Mouse (Mus musculus) activated CD4-positive, CD25-positive, alpha-beta regulatory T cell, adult 4 months (primary cell): ENCODE data around the gene Cyb5rl. TPM values are rescaled to one million over a fixed set of nuclear protein-coding genes. Genes with fewer than 3 reads are reported as not detected.
"Not testable (repeated sequence)": the region's sequence is repeated elsewhere in the genome, so short reads cannot be mapped to it uniquely, and the experiment has no call there.

Experiments used
- ATAC-seq: one replicate; pipeline ENCODE4 v1.8.0; 2017
- polyA plus RNA-seq, 2 experiments: library from polyadenylated mRNA; unstranded; fragments of 100-300 nt; shearing (Covaris generic); gene quantifications; one replicate each; pipeline ENCODE4 v1.2.1; 2017

Gene Cyb5rl
- polyA plus RNA-seq, 2 experiments from 2014 or later, result 6.1 to 8.5 TPM

DNA sequence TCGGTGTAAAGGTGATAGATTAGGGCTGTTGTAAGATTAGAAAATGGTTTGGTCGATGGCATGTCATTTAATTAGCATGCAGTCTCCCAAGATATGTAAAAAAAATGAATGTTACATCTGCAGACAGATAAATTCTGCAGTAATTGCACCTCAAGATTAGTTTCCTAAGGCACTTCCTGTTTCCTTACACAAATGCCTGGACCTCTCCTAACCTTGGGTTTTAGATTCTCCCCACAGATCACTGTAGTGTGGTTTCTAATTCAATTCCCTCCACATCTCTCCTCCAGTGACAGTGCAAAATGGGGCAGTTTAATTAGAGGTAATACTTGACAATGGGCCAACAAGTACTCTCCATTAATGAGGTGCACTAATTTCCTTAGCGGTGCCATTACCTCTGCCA is 3.6 kb upstream of the Cyb5rl start:
- ATAC-seq, result no peak

DNA sequence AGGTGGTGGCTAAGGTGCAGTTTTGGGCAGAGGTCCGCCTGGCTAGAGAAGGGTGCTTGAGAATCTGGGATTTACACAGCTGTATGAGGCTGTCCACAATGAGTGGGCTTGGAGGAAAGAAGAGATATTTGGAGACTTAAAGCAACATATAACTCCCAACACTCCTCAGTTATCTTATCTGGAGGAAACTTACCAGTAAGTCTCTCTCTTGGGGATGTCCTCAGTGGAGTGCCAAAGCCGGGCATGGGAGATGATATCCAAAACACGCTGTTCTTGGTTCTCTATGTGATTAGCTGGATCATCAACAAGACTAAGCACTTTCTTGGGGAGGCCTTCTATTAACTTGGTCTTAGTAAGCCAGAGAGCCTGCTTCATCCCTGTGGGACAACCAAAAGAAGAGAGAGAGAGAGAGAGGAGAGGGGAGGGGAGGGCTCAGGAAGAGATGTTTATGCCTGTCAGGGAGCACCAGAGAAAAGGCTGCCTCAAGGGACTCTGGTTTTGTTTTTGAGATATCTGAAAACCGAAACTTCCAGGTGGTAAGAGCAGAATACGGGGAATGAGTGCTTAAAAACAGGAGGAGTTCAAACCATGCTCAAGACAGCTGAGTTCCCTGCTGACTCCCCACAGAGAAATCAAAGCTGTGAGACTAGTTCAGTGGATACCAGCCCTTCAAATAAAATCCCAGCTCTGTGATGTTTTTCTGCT is 2.2 kb upstream of the Cyb5rl start:
- no peak for ATAC-seq

DNA sequence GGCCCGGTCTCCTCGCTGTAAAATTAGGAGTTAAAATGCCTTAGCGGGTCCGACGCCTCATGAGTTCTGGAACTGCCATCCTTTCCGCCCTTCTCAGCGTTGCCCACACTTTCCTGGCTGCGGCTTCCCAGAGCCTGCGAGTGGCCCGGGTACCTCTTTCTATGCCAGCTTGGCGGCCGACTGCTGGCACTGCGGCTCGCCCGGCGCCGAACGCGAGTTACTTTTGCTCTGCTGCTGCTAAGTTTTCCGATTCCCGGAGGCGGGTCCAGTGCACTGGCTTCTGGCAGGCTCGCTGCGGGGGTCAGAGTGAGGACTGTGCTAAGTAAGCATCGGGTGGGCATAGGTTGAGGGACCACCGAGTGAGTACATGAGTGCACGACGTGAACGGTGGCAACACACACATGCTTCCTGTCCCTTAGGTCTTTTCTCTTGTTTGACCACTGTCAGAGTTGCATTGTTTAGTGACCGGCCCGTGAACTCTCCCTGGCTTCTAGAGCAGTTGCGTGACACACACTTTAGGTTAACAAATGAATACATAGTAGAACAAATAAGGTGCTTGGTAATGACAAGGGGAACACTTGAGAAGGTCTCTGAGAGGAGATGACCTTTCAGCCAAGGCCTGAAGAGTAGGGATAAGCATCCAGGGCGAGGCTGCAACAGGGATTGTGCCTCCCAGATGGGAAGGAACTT is 508 bp downstream of the Cyb5rl start:
- ATAC-seq, result peak; percentile 11

DNA sequence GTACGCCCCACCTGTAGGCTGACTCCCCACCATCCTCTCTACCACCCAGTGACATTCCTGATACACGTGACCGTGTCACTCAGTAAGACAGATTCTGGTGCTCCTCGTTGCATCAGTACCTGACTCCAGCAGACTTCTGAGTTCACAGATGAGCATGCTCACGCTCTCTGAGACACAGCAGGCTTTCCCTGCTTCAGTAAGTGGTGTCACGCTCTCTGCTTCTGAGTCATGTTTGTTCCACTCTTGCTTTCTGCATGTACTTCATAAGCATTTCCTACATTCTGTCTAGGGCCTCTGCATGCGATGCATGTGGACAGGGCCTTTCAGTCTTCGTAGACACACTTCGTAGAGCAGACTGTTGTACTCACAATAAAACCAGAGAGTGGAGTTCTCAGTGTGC is 5.6 kb downstream of the Cyb5rl start:
- ATAC-seq, result no peak

DNA sequence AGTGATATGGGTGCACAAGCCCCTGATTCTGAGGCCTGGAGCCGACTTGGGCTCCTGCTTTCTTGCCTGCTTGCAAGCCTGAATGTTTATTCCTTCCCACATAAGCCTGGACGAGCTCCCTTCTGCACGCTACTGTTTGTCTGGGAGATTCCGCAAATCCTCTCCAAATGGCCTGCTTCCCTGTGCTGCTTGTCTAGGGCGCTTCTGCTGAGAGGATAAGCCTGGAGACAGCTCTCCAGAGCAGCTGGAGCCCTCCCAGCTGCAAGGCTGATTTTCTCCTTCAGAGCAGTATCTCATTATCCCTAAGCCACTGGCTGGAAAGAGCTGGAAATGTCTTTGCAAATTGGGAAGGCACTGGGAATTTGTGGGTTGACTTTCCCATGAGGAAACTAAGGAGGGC is 8.7 kb downstream of the Cyb5rl start:
- ATAC-seq, result no peak

DNA sequence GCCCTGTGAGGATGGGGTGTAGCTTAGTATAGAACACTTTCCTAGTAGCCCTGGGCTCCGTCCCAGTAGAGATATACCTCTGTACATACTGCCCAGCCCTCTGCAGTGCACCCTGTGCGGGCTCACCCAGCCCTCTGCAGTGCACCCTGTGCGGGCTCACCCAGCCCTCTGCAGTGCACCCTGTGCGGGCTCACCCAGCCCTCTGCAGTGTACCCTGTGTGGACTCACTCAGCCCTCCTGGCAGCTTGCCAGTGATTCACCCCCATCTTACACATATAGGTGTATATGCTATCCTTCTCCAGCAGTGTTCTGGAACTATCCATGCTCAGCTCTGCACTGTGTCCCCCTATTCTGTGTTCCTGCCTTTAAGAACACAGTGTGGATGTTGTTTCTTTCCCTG is 12.1 kb downstream of the Cyb5rl start:
- ATAC-seq, result no peak

DNA sequence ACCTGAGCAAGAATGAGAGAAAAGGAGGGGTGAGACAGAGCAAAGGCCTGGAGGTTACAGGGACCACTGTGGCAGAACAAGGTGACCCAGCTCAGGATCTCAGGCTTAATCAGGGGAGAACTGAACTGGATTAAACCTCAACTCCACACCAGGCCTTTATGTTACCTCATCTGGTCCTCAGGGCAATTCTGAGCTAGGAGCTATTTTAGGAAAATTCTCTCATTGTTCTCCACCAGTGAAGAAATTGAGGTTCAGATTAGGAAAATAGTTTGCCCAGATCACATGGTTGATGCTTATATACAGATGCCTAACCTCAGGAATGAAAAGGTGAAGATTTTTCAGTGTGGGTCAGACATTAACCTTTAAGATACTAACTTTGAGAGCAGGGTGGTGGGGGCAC is 12.9 kb downstream of the Cyb5rl start:
- no peak for ATAC-seq

DNA sequence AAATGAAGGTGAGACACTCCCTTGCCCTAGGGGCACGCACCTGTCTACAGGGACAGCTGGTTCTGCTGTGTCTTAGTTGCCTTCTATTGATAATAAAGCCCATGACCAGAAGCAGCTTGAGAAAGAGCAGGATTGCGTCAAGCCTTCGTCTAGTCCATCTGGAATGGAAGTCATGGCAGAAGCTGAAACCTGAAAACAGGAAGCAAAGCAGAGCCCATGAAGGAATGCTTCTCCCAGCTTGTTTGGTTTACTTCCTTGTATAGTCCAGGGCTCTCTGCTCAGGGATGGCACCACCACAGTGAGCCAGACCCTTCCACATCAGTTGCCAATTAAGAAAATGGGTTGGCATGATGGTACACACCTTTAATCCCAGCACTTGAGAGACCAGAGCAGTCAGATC is 15.4 kb downstream of the Cyb5rl start:
- no peak for ATAC-seq

DNA sequence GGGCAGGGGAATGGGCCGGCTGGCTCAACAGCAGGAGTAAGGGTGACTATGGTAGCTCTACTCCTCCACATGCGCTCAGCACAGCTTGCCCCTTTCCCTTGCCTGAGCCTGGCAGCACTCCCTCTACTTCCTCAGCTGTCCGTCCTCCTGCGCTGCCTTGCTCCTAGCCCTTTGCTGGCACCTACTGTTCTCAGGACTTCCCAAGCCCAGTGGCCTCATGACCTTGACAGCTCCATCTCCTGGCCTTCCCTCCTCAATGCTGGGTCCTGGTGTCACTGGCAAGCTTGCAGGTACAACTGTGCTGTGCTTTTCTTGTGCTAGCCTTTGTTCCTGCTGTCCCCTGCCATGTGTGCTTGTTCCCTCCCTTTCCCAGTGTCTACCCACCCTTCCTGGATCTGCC is 16.3 kb downstream of the Cyb5rl start:
- no peak for ATAC-seq

DNA sequence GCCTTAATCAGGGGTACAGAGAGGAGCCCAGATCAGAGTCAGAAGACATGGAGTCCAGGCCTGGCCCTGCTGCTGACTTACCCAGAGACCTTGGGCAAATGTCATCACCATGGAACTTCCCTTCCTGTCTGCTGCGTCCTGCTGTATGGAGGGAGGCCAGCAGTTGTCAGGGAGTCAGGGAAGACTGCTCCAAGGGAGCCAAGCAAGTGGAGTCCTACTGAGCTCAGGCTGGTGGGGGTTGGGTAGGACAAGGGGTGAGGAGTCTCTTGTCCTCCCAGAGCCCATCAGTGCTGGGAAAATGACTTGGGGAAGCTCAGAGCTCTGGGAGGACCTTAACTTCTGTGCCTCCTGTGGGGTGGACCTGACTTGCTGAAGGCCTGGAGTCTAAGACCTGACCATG is 17.6 kb downstream of the Cyb5rl start:
- no peak for ATAC-seq

DNA sequence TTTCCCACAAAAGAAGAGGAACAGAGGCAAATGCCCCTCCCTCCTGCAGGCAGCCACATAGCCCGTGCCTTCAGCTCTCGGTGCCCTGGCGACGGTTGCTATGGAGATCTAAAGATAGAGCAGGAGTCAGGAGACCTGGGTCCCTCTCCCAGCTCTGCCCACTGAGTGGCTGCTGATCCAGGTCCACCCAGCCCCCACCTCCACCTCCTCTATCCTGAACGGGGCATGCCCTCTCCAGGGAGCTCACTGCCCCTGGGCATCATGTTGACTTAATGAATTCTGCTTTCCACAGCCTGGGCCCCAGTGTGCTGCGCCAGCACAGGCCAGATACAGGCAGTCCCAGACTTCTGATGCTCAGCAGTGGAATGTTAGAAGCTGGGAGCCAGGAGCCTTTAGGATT is 18.1 kb downstream of the Cyb5rl start:
- ATAC-seq, result no peak

DNA sequence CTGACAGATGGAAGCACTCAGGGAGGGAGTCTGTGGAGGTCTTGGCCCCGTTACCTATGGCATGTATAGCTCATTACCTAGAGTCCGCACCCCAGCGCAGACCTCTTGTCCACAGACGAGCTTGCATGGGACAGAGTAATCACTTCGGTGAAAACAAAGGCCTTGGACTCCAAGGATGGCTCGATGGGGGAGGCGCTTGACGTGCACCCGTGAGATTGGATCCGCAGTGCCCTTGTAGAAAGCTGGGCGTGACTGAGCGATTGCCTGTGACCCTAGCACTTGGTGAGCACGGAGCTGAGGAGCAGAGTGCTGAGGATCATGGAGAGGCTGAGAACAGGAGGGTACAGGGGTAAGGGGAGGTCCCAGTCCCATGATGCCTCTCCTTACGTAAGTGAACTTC is 24.9 kb downstream of the Cyb5rl start:
- ATAC-seq, result no peak

DNA sequence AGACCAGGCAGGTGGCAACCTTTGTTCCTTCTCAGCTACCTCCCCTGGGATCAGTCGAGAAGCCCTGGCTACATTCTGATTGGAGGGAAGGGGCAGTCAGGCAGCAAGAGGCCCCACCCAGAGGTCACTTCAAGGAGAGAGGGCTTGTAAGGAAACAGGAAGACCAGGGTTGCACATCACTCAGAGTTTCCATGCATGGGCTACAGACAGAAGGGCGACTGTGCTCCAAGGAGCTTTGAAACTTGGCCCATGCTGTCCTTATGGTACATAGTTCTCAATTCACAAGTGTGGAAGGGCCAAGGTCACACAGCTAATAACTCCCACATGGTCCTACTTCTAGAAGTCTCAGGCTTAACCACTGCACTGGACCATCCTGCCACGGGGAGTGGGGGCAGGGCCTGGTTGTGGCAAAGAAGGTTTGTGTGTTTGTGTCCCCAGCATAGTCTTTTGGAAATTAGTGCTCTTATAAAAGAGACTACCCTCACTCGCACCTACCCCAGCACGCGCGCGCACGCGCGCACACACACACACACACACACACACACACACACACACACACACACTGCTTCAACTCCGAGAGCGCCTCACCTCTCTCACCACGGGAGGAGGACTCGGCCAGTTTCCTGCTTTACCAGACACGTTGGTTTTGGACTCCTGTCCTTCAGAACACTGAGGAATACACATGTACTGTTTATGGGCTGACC is 27.8 kb downstream of the Cyb5rl start:
- ATAC-seq, result no peak

DNA sequence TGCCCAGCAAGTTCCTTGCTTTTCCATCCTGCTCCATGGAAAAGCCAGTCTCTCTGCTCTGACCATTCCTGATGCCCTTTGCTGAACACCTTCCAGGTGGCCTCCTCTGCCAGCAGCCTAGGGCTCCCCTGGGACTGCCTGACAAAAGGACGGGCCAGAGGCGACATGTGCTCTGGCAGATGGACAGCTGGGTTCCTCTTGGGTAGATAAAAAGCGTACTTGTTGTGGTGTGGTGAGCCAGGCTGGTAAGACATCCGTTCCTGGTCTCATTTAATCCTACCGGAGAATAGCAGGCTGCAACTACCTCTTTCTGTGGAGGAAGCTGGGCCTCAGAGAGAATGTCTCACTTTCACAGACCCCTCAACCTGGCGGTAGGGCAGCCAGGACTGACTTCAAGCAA is 29.3 kb downstream of the Cyb5rl start:
- ATAC-seq, result no peak

DNA sequence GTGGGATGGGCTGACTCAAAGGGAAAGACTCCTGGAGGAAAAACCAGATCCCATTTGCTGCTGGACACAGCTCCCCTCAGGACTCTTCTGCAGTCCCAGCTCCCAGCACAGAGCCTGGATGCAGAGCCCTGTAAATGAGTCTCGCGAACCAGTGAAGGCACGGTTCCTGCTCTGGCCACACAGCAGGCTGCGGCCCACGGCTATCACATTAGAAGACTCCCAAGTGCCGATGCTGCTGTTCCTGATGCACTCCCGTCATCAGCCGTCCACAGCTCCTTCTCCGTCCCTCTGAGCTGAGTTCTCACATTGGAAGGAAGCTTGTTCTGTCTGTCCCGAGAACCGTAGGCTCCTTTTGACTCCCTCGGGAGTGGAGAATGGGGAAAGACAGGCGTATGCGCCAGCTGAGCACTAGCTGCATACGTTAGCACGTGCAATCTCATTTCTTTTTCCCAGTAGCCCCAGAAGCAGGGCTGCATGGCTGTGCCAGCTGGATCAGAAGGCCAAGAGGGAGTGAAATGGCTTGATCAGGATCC is 30.1 kb downstream of the Cyb5rl start, which contains the start of gene Cdcp2:
Gene Cdcp2 (plus strand): TSS at position 51 of the 533 bp plus-strand sequence.
- ATAC-seq, result no peak

DNA sequence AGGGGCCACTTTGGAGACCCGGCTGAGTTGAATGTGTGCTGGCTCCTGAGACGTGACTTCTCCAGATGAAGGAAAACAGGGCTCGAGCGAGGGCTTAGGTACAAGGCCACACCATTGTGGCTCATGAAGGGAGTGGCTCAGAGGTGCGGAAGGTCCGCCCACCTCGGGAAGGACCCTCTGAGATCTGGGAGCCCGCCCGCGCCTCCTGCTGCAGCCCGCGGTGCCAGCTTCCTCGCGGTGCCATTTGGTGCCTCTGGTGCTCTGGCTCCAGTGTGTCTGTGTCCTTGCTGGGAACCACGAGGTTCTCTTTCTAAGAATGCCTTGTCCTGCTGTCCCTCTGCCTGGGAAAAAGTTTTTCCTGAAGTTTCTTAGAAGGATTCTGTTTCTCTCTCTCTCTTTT is 31.1 kb downstream of the Cyb5rl start:
- ATAC-seq, result no peak

DNA sequence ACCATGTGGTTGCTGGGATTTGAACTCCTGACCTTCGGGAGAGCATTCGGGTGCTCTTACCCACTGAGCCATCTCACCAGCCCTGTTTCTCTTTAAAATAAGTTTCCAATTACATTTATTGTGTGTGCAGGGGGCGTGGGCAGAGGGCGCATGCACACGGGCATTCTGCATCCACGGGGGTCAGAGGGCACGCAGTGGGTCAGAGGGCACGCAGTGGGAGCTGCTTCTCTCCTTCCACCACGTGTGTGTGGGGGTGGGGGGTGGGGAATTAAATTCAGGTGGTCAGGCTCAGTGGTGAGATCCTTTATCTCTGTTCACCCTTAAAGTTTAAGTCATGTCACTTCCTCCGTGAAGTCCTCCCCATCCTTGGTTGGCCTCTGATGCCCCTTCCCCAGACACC is 31.6 kb downstream of the Cyb5rl start:
- ATAC-seq, result no peak

DNA sequence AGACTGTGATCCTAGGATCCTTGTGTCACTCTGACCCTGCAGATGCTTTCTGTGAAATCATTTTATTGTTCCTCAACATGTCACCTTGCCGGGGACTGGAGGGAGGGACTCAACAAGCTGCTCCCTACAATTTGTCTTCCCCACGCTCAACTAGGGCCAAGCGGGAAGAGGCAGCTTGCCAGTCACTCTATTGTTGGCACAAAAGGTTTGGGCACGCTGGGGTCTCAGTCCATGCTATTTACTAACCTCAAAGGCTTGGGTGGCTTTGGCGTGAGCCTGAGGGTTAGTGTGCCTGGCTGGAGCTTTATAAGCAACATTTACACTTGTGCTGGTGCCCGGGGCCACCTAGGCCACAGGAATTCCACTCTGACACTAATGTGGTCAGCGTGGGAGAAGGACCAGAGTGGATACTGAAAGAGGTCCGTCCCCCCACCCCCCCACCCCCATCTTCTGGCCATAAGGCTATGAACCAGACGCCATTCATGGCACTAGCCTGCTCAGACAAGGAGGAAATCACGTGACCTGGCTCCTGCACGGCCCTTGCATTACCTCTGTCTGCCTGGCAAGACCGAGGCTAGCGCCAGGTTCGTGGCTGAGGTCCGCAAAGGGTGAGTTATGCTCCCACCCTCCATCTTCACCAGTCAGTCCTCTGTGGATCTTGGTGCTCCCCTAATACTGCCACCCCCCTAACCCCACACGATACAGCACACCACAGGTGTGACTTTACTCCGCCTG is 32.2 kb downstream of the Cyb5rl start:
- ATAC-seq, result no peak

DNA sequence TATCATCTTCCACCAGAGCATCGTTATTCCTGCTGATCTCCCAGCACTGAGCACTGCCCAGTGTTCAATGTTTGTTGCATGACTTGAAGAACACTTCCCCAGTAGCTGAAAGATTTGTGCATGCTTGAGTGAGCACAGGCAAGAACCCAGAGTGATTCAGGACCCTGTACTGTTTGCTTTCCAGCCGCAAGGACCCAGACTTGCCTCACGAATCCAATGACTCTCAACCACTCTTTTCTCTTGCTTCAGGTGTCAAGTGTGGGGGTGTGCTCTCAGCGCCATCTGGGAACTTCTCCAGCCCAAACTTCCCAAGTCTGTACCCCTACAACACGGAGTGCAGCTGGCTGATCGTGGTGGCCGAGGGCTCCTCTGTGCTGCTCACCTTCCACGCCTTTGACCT is 35.4 kb downstream of the Cyb5rl start:
- no peak for ATAC-seq

DNA sequence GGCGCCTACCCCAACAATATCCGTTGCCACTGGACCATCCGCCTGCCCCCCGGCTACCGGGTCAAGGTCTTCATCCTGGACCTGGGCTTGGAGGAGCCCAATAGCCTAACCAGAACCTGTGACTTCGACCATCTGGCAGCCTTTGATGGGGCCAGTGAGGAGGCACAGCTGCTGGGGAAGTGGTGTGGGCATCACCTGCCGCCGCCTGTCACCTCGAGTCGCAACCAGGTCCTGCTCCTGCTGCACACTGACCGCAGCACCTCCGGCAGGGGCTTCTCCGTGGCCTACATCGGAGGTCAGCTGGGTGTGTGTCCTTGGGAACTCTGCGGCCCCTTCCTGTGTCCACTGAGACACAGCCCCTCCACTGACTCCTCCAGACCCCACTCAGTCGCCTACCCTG is 40.0 kb downstream of the Cyb5rl start:
- no peak for ATAC-seq

DNA sequence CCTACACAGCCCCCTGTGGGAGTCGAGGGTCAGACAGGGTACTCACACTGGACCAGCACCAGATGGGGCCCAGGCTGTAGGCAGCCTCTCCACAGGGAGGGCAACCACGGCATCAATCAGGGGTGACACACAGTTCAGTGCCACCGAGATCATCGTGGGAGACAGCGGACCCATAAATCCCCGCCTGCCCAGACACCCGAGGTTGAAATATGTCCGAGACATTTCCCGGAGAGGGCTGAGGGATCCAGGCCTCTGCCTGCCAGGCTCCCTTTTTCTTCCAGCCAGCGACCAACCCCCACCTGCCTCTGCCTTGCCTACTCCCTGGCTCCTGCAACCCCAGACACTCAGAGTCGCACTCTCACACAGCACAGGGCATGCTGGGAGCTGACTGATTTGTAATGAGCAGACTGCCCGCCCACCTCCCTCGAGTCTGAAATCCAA is 41.5 kb downstream of the Cyb5rl start:
- no peak for ATAC-seq

DNA sequence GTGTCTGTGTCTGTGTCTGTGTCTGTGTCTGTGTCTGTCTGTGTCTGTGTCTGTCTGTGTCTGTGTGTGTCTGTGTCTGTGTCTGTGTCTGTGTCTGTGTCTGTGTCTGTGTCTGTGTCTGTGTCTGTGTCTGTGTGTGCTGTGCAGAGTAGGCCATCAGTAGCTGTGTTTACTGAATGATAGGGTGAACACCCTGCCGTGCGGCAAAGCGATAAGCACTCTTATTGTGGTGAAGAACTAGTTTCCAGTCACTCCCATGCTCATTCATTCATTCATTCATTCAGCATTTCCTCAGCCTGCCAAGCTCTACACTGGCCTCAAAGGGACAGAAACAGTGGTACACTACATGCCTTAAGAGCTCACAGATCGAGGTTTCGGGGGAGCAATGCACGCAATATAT is 42.4 kb downstream of the Cyb5rl start:
- not testable (repeated sequence) for ATAC-seq

DNA sequence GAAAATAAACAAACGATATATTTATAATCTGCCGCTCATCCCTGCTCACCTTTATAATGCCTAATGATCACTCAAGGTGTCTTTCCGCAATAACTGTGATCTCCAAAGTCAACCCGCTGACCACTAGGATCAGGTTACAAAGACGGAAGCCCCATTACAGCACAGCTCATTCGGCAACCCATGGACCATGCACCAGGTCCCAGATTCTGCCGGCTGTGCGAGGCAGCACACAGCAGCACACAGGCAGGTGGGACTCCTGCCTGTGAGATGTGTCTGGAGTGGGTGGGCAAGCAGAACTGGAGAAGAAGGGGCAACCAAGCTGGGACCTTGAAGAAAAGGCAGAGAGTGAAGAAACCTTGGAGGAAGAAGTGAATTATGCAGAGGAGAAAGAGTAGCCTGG is 47.5 kb downstream of the Cyb5rl start:
- ATAC-seq, result no peak
